Mouse (Mus musculus) adrenal gland (tissue): Measurements from ENCODE around the gene Fat2.

Experiments
- intact Hi-C: fragments of 180-260 bp; cut with DNase I; formaldehyde crosslinking; loops from one replicate; pipeline ENCODE4 v1.15.1; 2025
- long read RNA-seq, 2 experiments: library from polyadenylated mRNA; unstranded; transcript quantifications; one replicate each; pipeline ENCODE4 v2.0.0; 2020; ENCODE audit warnings: borderline replicate concordance in 1 of 2; ENCODE audit not compliant: insufficient replicate concordance in 1 of 2

Fat2 gene
- long read RNA-seq, experiment 1, result 0 reads
- long read RNA-seq, experiment 2, result 0 reads

DNA sequence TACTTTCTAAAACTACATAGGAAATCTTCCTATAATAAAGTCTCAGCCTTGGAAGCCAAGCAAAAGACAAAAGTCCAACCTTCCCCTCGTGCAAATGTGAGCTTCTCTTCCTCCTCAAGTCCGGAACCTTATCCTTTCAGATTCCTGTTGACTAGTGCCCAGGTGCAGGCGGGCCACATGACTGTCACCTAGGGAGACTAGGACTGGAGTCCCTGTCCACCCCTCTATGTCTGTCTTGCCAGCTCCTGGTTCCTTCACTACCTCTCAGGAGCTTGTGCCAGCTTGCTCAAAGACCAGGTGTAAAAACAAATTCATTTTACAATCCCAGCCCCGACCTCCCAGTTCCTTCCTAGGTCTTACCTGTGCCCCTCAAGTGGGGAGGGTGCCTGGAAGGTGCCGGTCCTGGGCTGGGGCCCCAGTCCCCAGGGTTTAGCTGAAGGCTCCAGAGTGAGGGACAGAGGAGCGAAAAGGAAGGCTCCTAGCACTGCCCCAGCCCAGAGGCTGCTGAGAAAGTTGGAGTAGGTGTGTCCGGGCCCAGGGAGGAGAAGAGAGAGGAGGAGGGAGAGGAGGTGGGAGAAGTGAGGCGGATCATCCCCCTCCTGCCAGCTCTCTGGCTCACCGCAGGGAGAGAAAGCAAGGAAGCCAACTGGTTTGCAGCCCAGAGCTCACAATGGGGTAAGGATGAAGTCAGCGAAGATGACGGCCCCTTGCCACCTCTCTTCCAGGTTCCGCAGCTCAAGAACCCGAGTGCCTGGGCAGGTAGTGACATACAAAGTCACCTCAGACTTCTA is at the start of gene Fat2:
Gene Fat2, minus strand, starts transcription at position 464 of the 791 bp plus-strand sequence.
- intact Hi-C loops, result no loop called here

DNA sequence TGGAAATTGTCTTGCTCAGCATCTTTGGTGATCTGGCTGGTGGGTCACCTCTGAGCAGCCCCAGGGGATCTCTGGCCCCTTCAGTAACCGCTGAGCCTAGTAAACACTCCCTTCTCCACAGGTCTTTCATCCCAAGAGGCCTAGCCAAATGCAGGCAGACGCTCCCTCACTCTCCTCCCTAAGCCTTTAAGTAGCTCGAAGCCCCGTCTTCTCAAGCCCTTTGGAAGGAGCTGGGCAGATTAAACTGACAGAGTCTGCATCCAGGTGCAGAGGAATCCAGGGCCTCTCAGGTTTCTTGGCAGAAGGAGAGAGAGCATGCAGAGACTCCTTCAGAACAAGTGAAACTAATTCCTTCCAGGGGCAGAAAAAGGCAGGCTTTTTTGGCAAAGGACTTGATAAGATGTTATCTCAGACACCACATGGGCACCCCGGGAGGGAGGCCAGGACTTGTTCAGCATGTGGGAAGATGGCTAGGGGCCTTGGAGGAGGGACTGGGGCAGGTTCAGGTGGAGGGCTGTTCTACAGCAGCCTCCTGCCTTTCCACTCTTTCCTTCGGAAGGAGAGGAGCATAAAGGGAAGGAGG is 47.2 kb upstream of the Fat2 start:
- intact Hi-C loops, result no loop called here

DNA sequence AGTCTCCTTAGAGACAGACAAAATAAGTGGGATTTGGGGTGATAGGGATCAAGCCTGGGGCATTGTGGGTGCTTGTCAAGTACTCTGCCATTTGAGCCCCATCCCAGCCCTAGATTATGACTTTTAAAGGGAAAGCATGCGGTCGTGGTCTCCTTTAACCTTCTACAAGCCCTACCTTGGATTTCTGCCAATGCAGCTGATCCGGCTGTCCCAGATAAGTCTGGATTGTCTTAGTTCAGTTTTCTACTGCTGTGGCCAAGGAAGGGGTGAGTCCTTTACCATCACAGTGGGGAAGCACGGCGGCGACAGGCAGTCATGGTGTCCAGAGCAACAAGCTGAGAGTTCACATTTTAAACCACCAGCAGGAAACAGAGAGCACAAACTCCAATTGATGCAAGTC is 44.5 kb upstream of the Fat2 start:
- intact Hi-C loops, result no loop called here

DNA sequence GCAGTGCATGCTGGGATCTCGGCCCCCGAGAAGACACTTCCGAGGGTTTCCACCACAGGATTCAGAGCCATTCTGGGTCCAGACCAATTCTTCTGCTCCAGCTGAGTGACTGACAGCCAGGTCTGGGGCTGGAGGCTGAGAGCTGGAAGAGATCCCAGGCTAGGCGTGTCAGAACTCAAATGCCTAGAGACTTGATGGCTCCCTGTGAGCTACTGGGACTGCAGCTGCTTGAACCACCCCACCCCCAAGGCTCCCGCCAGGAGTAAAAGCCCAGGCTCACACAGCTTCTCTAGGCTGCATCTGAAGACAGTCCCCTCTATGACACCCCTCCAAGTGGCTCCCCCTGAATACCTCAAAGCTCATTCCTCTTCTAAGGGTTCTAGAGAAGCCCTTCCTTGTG is 42.0 kb upstream of the Fat2 start:
- intact Hi-C loops, result loop anchor here (5.0 kb wide), 1 partner anchor 126 kb away; no protein-coding TSS in a partner anchor

DNA sequence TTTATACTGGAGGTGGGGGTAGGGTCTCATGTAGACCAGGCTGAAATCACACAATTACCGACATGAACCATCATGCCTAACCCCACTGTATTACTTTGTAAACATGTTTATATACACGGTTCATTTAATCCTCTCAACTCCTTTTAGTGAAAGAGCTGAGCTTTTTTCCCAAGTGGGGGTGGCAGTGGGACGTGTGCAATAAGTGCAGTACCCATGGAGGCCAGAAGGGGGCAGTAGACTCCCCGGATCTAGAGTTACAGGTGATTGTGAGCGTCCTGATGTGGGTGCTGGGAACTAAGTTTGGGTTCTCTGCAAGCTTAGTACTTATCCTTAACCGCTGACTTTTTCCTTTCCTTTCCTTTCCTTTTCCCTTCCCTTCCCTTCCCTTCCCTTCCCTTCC is 37.5 kb upstream of the Fat2 start:
- intact Hi-C loops, result no loop called here

DNA sequence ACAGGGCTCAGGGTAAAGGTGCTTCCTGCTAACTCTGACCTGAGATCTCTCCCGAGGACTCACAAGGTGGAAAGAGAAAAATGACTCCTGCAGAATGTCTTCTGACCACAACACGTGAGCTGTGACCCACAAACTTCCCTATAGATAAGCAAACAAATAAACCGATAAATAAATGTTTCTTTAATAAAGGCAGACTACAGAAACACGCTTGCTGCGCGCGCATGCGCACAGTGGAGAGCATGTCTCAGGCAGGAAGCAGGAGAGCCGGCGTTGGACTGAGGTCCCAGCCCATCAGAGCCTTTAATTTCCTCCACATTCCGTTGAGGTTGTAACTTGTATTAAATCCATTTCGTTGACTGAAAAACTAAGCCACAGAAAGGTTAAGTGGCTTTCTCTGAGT is 37.0 kb upstream of the Fat2 start:
- intact Hi-C loops, result no loop called here

DNA sequence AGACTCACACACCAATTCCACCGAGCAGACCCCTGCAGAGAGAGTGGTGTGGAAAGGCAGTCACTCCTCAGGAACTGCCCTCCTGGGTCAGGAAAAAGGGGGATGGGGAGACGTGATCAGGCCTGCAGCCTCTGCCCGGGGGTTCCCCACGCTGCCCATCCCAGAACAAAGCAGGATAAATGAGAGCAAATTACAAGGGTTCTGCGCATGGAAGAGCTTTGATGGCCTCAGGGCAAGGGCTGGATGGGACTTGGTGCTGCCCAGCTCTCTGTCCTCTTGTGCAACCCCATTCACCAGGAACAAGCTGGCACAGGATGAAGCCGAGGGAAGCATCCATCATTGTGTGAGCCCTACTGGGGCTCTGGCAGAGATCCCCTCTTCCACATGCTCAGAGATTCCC is 35.6 kb upstream of the Fat2 start:
- intact Hi-C loops, result no loop called here

DNA sequence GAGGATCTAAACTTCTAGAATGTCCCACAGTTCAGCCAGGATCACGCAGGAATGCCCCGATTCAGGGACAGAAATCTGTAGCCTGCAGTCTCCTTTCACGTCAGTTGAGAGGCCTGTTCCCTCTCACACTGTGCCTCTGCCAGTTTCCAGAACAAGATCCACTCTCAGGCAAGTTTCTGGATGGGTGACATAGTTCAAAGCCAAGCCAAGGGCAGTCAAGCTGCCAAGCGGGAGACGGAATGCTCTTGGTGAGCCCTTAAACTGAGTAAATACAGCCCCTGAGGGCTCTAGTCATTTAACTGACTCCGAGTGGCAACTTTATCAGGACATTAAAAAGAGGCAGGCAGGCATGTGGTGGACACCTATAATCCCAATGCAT is 32.7 kb upstream of the Fat2 start:
- intact Hi-C loops, result no loop called here

DNA sequence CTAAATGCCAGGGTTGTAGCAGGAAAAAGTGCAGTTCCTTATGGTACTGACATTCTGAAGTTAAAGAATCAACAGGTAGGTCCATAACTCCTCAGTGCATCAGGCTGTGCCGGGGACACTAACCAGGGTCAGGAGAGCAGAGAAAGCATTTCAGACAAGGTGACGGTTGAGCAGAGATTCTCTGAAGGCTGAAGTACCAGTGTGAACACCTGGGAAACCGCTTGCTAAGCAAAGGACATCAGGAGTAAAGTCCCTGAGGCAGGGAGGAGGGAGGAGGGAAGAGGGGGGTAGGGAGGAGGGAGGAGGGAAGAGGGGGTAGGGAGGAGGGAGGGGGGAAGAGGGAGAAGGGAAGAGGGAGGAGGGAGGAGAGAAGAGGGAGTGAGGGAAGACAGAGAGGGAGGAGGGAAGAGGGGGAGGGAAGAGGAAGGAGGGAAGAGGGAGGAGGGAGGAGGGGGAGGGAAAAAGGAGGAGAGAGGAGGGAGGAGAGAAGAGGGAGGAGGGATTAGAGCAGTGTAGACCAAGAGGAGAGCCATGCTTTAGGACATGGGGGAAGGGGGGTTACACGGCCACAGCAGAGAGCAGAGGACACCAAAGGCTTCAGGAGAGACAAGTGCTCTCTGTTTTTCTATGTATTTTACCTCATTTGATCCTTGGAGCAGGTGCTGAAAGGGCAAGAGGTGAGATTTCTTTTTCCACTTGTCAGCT is 32.2 kb upstream of the Fat2 start:
- intact Hi-C loops, result no loop called here

DNA sequence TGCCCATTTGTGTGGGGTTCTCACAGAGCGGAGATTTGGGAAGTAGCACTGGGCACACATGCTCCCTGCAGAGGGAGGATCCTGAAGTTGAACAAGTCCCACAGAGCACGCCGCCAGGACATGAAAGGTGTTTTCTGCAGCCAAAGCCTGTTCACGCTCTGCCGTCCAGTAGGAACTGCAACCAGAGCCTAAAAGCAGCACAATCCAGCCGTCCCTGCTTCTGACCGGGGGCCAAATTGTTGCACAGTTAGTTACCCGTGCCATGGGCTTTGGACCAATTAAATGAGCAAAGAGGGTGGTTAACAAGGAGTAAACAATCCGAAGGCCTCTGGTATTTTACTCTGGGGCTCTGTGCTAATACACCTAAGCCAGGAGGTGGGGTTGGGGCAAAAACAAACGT is 31.4 kb upstream of the Fat2 start:
- intact Hi-C loops, result no loop called here

DNA sequence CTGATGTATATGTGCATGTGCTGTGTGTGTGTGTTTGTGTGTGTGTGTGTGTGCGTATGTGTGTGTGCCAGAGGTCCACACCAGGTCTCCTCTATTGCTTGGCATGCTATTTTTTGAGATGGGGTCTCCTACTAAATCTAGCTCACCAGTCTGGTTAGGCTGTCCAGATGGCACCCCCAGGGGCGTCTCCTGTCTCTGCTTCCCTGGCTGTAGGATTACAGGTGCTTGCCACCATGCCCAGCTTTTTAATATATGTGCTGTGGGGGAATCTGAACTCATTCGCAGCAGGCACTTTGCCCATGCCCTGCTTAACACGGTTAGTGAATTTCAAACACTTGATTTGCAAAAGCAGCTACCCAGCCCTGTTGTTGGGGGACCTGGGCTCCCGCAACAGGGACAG is 29.5 kb upstream of the Fat2 start:
- intact Hi-C loops, result no loop called here

DNA sequence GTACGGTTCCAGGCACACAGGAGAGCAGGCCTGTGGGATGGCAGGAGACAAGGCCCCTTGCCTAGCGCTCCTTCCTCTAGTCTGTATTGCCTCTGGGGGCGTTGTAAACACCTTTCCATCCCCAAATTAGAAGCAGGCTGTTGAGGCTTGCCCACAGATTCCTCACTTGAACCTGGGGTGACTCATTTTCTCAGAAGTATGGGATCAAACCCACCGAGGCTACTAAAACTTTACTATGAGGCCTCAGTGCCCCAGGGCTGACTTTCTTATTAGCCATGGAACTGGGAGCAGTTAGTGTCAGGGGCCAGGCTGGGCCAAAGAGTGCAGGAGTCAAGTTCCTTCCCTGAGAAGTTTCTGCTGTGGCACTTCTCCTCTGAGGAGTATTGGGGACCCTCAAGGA is 28.9 kb upstream of the Fat2 start:
- intact Hi-C loops, result no loop called here

DNA sequence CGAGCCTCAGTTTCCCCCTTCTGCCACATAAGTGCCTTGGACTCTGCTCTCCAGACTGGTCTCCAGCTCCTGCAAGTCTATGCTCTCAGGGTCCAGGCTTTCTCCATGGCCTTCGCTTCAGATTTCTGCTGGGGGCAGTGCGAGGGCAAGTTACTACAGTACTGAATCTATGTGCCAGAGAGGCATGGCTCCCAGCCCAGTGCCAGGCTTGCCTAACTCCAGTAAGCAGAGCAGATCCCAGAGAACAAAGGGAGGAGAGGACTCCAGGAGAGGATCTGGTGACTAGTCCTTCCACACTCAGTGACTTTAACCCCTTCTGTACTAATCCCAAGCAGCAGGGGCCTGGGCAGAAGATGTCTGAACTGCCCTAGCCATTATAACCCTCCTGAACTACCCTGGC is 28.3 kb upstream of the Fat2 start:
- intact Hi-C loops, result no loop called here

DNA sequence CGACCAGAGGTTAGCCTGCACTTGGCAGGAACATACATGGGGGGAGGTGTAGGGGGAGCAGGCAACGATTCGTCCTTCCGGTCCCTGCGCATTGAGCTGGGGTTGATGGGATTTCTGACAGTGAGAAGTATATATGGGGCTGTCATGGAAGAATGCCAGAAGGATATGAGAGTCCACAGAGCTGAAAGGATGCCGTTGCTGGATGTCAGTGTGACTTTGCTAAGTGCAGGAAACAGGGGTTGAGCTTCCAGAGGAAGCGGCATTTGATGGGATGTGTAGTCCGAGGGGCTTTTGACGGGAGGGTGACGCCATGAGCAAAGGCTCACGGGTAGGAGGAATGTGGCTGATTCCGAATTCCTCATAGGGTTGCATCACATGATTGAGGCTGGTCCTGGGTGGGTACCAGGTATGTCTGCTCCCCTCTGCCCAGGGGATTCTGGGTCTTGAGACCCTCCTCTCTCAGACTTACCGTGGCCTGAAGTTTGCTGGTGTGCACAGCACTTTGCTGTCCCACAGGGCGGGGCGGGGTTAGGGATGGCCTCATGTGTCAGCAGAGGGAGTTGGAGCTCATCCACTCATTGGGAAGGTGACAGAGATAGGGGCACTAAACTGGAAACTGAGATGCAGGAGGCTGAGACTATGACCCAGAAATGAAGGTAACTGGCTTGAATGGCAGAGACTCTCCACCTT is 21.9 kb upstream of the Fat2 start:
- intact Hi-C loops, result no loop called here

DNA sequence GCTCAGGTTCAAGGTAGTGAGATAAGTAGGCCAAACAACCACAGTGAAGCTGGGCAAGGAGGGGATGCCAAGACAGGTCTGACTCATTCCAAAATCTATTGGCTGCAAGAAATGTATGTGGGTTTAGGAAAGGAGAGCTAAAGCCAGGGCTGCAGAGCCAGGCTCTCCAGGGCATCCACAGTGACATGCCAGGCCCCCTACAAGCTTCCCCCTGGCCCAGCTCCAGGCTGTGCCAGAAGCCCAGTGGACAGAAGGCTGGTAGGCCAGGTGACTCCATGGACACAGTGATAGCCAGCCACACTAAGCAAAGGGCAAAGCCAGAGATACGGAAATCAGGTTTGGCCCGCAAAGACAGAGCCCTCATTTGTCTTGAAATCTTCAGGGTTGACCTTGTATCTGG is 20.5 kb upstream of the Fat2 start:
- intact Hi-C loops, result no loop called here

DNA sequence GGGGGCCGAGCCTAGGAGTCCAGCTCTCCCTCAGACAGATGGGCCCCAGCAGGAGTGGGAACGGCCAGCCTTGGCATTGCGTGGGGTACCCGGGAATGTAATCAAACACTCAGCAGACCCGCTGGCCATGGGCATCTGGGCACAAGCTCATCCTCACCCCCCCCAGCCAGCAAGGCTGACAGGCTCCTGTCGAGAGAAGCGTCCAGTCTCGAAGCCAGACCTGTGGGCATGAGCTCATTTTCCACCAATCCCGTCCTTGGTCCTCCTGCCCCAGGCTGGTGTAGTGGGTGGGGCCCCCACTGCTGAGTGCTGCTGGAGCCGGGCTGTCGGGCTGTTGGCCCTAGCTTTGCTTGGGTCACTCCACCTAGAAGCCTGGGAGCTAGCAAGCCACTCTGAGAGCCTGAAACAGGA is 5.6 kb upstream of the Fat2 start:
- intact Hi-C loops, result no loop called here

DNA sequence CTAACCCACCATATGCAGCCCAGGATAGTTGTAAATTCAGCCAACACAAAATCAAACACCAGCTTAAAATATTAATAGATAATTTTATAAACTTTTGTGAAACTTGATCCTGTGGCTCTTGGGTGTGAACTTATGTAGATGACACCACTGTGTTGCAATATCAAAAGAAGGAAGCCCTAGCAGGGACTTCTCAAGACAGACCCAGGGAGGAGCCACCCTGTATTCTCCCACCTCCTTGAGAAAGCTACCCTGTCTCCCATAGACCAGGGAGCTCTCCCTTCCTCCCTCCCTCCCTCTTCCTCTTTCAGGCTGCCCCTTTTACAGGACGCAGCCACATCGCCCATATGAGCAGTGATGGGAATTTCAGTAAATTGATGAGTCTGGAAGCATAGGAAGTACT is 4.4 kb upstream of the Fat2 start:
- intact Hi-C loops, result no loop called here

DNA sequence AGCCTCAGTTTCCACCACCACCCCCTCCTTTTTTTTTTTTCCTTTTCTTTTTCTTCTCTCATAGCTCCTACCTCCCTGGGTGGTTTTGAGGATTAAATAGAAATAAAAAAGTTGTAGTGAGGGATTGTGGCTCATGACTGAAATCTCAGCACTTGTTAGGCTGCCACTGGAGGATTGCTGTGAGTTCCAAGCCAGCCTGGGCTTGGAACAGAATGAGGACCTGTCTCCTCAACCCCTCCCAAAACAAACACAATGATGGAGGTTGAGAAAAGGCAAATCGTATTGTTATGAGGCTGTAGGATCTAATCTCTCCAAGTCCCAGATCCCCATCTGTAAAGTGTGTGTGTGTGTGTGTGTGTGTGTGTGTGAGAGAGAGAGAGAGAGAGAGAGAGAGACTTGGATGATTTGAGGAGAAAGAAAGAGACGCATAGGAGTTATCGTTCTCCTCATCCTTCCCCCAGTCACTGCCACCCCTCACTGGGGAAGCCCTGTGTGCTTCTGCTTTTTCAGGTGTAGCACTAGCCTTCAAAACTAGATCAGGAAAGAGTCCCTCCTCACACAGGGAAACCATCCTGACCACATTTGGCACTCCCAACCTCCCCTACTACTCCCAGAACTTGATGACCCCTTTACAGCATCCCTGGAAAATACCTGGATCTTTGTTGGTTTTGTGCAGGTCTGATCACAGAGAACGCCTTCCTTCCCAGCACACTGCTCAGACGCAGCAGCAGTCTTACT is 837 bp upstream of the Fat2 start:
- intact Hi-C loops, result no loop called here

DNA sequence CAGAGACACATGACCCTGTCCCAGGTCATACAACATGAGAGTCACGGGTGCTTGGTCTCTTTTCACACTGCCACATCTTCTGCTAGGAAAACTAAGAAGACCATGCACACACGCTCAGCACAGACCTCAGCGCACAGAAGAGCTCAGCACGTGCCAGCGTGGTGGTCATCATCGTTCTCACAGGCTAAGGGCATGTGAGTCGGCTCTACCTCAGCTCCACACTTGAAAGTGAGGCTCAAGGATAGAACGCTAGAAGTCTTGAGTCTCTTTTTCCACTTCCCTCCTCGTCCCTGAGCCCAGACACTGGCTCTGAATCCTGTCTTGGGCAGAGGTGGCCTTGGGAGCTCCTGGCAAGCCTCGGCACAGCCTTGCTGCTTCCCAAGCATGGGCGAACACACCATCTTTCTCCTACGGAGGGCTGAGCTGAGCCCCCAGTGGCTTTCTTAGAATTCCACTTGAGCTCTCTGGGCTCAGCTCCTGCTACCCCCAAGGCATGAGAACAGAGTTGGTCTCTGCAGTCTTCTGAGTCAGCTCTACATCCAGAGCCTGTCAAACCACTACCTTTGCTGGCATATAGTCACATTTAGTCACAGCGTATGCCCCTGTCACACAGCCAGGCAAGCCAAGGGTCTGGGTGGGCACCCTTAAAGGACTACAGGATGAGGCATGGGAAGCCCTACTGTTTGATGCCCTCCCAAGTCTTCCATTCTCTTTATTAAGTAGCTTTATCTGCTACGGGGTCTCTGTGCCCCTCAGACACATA is 869 bp downstream of the Fat2 start:
- intact Hi-C loops, result no loop called here

DNA sequence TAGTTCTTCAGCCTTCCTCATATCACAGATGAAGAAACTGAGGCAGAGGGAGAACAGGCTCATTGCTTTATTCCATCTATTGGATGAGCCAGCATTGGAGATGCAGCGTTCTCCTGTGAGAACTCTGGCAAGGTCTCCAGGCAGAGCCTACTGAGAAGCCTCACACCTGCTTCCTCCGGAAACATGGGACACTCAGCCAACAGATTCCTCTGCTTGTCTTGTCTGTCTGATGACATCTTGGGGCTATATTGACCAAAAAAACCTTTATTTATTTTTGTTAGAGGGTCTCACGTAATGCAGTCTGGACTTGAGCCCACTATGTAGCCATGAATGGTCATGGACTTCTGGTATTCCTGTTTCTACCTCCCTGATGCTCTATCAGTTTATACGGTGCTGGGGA is 1.8 kb downstream of the Fat2 start:
- intact Hi-C loops, result no loop called here

DNA sequence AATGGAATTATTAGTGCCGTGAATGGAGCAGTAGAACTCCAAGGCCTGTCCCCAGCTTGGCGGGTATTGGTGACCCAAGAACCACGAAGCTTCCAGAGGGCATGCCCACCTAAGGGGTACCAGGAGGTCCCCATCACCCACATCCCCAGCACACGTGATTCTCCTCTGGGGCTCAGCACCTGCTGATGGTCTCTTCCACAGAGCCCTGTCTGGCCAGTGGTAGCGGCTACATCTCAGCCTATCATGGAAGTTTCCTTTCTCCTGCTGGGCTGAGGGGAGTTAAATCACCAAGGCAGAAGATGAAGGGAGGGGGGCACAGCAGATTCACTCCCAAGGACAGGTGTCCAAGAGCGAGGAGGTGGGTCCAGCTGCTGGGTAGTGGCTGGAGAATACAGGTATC is 2.3 kb downstream of the Fat2 start:
- intact Hi-C loops, result no loop called here
